Mouse (Mus musculus): ENCODE data around the gene Kctd4. TPM values are rescaled to one million over a fixed set of nuclear protein-coding genes. Genes with fewer than 3 reads are reported as not detected.

Kctd4 gene
- polyA plus RNA-seq, 1 experiment, result not detected

DNA sequence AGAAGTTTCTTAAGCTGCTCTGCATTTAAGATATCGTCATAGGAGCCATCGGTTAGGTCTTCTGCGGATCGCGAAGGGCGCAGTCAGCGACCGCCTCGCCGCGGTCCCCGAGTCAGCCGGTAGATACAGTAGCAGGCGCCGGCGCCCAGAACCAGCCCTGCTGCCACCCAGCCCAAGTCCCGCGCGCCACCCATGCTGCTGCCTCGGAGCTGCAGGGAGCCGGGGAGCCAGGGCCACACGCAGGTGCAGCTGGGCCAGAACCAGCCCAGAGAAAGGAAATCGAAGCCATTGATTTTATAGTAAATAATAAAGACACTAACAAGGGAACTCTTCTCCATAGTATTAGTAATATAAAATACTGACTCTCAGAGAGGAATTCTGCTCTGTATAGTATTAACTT, 23.5 kb upstream of the Kctd4 start:
- no peaks in the 10 kb centered on the region for H3K4me1 ChIP-seq (ENCODE audit: control insufficient read depth, insufficient read depth, low read length)
- peak overlapping the region; percentile 43; the same call in 1 of the 2 replicates for H3K9ac ChIP-seq (ENCODE audit: low read depth, poor library complexity, severe bottlenecking)
- TF ChIP-seq POLR2A (IDR thresholded peaks at IDR 0.05; ENCODE audit: insufficient read depth, low read length), result no peak
- TF ChIP-seq CTCF (IDR thresholded peaks at IDR 0.05; ENCODE audit: low read depth, low read length), result no peak
- TF ChIP-seq EP300 (IDR thresholded peaks at IDR 0.05; ENCODE audit: insufficient read depth, low read depth, low read length), result no peak
- H3K9me3 ChIP-seq (replicated peaks; ENCODE audit: control insufficient read depth, insufficient read depth, low read length, poor library complexity, severe bottlenecking), result no peaks in the 10 kb centered on the region
- H3K27me3 ChIP-seq (ENCODE audit: control insufficient read depth, insufficient read depth, low read length, poor library complexity, severe bottlenecking), result no peaks in the 10 kb centered on the region
- H3K4me3 ChIP-seq (ENCODE audit: low read depth, low read length), result no peak overlapping the region
- no peaks in the 10 kb centered on the region for H3K36me3 ChIP-seq (ENCODE audit: control insufficient read depth, insufficient read depth, low read length, poor library complexity, severe bottlenecking)
- no peak overlapping the region for H3K27ac ChIP-seq (ENCODE audit: insufficient read depth, low read length)

GRCm38 (mm10) chr14:75934359-75934758, 20.4 kb upstream of the Kctd4 start:
- H3K27ac ChIP-seq (ENCODE audit: insufficient read depth, low read length), result no peak overlapping the region
- TF ChIP-seq CTCF (IDR thresholded peaks at IDR 0.05; ENCODE audit: low read depth, low read length) (peak; percentile 47), EP300 (IDR thresholded peaks at IDR 0.05; ENCODE audit: insufficient read depth, low read depth, low read length) (no peak)
- H3K9ac ChIP-seq (ENCODE audit: low read depth, poor library complexity, severe bottlenecking), result no peak overlapping the region
- no peaks in the 10 kb centered on the region for H3K27me3 ChIP-seq (ENCODE audit: control insufficient read depth, insufficient read depth, low read length, poor library complexity, severe bottlenecking)
- H3K4me1 ChIP-seq (ENCODE audit: control insufficient read depth, insufficient read depth, low read length), result no peaks in the 10 kb centered on the region
- no peak overlapping the region for H3K4me3 ChIP-seq (ENCODE audit: low read depth, low read length)
- H3K9me3 ChIP-seq (replicated peaks; ENCODE audit: control insufficient read depth, insufficient read depth, low read length, poor library complexity, severe bottlenecking), result no peaks in the 10 kb centered on the region
- H3K36me3 ChIP-seq (ENCODE audit: control insufficient read depth, insufficient read depth, low read length, poor library complexity, severe bottlenecking), result no peaks in the 10 kb centered on the region

- TF ChIP-seq CTCF (IDR thresholded peaks at IDR 0.05; ENCODE audit: low read depth, low read length), result no peak
- no peak for TF ChIP-seq EP300 (IDR thresholded peaks at IDR 0.05; ENCODE audit: insufficient read depth, low read depth, low read length)
- no peak for TF ChIP-seq POLR2A (IDR thresholded peaks at IDR 0.05; ENCODE audit: insufficient read depth, low read length)
- no peaks in the 10 kb centered on the region for H3K9me3 ChIP-seq (replicated peaks; ENCODE audit: control insufficient read depth, insufficient read depth, low read length, poor library complexity, severe bottlenecking)
- H3K4me1 ChIP-seq (ENCODE audit: control insufficient read depth, insufficient read depth, low read length), result no peaks in the 10 kb centered on the region
- H3K36me3 ChIP-seq (ENCODE audit: control insufficient read depth, insufficient read depth, low read length, poor library complexity, severe bottlenecking), result no peaks in the 10 kb centered on the region
- H3K27me3 ChIP-seq (ENCODE audit: control insufficient read depth, insufficient read depth, low read length, poor library complexity, severe bottlenecking), result no peaks in the 10 kb centered on the region
- H3K27ac ChIP-seq (ENCODE audit: insufficient read depth, low read length), result no peak overlapping the region
- no peak overlapping the region for H3K9ac ChIP-seq (ENCODE audit: low read depth, poor library complexity, severe bottlenecking)
- no peak overlapping the region for H3K4me3 ChIP-seq (ENCODE audit: low read depth, low read length)
These were observed 17.1 kb upstream of the Kctd4 start for GRCm38 (mm10) chr14:75937714-75938113.

DNA sequence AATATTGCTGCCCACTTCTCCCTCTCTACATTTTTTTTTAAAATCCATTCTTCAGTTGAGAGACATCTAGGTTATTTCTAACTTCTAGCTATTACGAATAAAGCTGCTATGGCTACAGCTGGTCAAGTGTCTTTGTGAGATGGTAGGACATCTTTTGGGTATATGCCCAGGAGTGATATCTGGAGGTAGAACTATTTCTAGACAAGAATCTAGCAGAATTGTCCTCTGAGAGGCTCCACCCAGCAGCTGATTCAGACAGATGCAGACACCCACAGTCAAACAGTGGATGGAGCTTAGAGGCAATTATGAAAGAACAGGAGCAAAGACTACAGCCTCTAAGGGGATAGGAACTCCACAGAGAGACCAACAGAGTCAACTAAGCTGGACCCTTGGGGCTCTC, 13.3 kb upstream of the Kctd4 start:
- no peaks in the 10 kb centered on the region for H3K27me3 ChIP-seq (ENCODE audit: control insufficient read depth, insufficient read depth, low read length, poor library complexity, severe bottlenecking)

GRCm38 (mm10) chr14:75942365-75942764, 12.4 kb upstream of the Kctd4 start:
- no peak for TF ChIP-seq EP300 (IDR thresholded peaks at IDR 0.05; ENCODE audit: insufficient read depth, low read depth, low read length)
- no peak for TF ChIP-seq CTCF (IDR thresholded peaks at IDR 0.05; ENCODE audit: low read depth, low read length)
- Histone ChIP-seq H3K9me3 (replicated peaks; ENCODE audit: control insufficient read depth, insufficient read depth, low read length, poor library complexity, severe bottlenecking) (no peaks in the 10 kb centered on the region), H3K27me3 (ENCODE audit: control insufficient read depth, insufficient read depth, low read length, poor library complexity, severe bottlenecking) (no peaks in the 10 kb centered on the region), H3K27ac (ENCODE audit: insufficient read depth, low read length) (no peak overlapping the region), H3K9ac (ENCODE audit: low read depth, poor library complexity, severe bottlenecking) (no peak overlapping the region), H3K4me3 (ENCODE audit: low read depth, low read length) (no peak overlapping the region), H3K36me3 (ENCODE audit: control insufficient read depth, insufficient read depth, low read length, poor library complexity, severe bottlenecking) (no peaks in the 10 kb centered on the region), H3K4me1 (ENCODE audit: control insufficient read depth, insufficient read depth, low read length) (no peaks in the 10 kb centered on the region)

More for the DNA sequence above, 13.3 kb upstream of the Kctd4 start:
- H3K4me1 ChIP-seq (ENCODE audit: control insufficient read depth, insufficient read depth, low read length), result no peaks in the 10 kb centered on the region
- H3K9ac ChIP-seq (ENCODE audit: low read depth, poor library complexity, severe bottlenecking), result no peak overlapping the region
- no peaks in the 10 kb centered on the region for H3K36me3 ChIP-seq (ENCODE audit: control insufficient read depth, insufficient read depth, low read length, poor library complexity, severe bottlenecking)
- no peaks in the 10 kb centered on the region for H3K9me3 ChIP-seq (replicated peaks; ENCODE audit: control insufficient read depth, insufficient read depth, low read length, poor library complexity, severe bottlenecking)
- H3K27ac ChIP-seq (ENCODE audit: insufficient read depth, low read length), result no peak overlapping the region
- H3K4me3 ChIP-seq (ENCODE audit: low read depth, low read length), result no peak overlapping the region
- no peak for TF ChIP-seq CTCF (IDR thresholded peaks at IDR 0.05; ENCODE audit: low read depth, low read length)
- no peak for TF ChIP-seq EP300 (IDR thresholded peaks at IDR 0.05; ENCODE audit: insufficient read depth, low read depth, low read length)
- TF ChIP-seq POLR2A (IDR thresholded peaks at IDR 0.05; ENCODE audit: insufficient read depth, low read length), result no peak

DNA sequence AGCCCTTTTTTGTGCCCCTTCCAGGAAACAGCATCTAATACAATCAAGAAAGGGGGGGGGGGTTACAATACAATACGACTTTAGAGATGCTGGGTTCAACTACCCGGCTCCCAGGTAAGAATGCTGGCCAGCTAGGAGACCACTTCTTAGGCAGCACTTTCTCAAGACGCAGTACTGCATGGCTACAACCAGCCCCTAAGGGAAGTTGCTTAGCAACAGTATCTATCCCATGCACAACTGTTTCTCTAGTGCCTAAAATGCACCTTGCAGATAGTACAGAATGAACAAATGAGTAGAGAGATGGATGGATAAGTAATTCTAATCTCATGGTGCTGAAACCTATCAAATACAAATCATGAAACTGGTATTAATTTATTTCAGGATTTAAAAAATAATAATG, 7.1 kb upstream of the Kctd4 start:
- H3K27ac ChIP-seq (ENCODE audit: insufficient read depth, low read length), result no peak overlapping the region
- no peaks in the 10 kb centered on the region for H3K4me1 ChIP-seq (ENCODE audit: control insufficient read depth, insufficient read depth, low read length)
- no peaks in the 10 kb centered on the region for H3K27me3 ChIP-seq (ENCODE audit: control insufficient read depth, insufficient read depth, low read length, poor library complexity, severe bottlenecking)
- no peaks in the 10 kb centered on the region for H3K9me3 ChIP-seq (replicated peaks; ENCODE audit: control insufficient read depth, insufficient read depth, low read length, poor library complexity, severe bottlenecking)
- no peaks in the 10 kb centered on the region; the same call in 1 of the 2 replicates for H3K36me3 ChIP-seq (ENCODE audit: control insufficient read depth, insufficient read depth, low read length, poor library complexity, severe bottlenecking)
- no peak overlapping the region for H3K4me3 ChIP-seq (ENCODE audit: low read depth, low read length)
- H3K9ac ChIP-seq (ENCODE audit: low read depth, poor library complexity, severe bottlenecking), result no peak overlapping the region
- no peak for TF ChIP-seq CTCF (IDR thresholded peaks at IDR 0.05; ENCODE audit: low read depth, low read length)
- TF ChIP-seq EP300 (IDR thresholded peaks at IDR 0.05; ENCODE audit: insufficient read depth, low read depth, low read length), result no peak
- TF ChIP-seq POLR2A (IDR thresholded peaks at IDR 0.05; ENCODE audit: insufficient read depth, low read length), result no peak

Measured in ES-Bruce4 (cell line).